Mouse (Mus musculus): ENCODE results near the gene Pdcd1lg2.

DNA sequence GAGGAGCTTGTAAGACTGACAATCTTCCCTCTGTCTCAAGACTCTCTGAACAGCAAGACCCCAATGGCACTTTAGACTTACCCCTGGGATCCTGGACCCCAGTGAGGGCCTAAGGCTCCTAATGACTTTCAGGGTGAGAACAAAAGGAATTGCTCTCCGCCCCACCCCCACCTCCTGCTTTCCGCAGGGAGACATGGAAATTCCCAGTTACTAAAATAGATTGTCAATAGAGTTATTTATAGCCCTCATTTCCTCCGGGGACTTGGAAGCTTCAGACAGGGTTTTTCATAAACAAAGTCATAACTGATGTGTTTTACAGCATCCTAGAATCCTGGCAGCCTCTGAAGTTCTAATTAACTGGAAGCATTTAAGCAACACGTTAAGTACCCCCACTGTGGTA, 59.9 kb downstream of the Pdcd1lg2 start:
- TF ChIP-seq CTCF (IDR thresholded peaks at IDR 0.05; ENCODE audit: insufficient read depth, low read length) (no peak), POLR2A (IDR thresholded peaks at IDR 0.05; ENCODE audit: borderline replicate concordance, extremely low read depth, low read depth, low read length) (no peak)

All from lung, adult 2 months (tissue).